Comparison of ENCODE assay signal across 23 mouse cellular contexts in the genomic region with DNA sequence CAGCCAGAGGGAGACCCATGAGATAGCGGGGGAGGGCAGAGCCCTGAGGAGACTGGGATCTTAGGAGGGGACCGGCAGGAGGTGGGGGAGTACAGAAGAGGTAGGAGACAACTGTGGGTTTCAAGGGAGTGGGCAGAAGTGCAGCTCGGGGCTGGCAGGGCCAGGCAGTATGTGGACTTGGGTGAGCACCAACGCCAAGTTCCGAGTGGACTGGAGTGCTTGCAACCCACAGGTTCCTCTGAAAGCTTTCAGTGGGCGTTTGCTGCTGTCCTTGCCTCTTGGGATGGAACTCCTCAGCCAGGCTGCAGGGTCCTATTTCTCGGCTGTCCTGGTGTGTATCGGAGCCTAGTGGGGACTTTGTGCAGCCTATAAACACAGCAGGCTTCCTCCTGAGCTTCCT. TPM values are rescaled to one million over a fixed set of nuclear protein-coding genes. Genes with fewer than 3 reads are reported as not detected.
A peak's percentile ranks its signal among the peaks of the same experiment; 100 is the strongest.
DNase-seq lines count a peak whose midpoint lies in the region; ATAC-seq and TF ChIP-seq lines count a peak whose summit lies in the region.
"Had no signal": no experiment of that assay in that cellular context is flagged by ENCODE, and none has a peak within 500 bp of the region (broad histone marks: within the 10 kb centered on the region; RNA-seq: fewer than 3 reads in every experiment).

No protein-coding gene starts in this region.

- no peaks in the 10 kb centered on the region for H3K4me1 ChIP-seq in embryonic facial prominence, embryonic 13.5 days
- H3K4me1 ChIP-seq in embryonic facial prominence, embryonic 10.5 days, result no peaks in the 10 kb centered on the region
- H3K4me1 ChIP-seq in hindbrain, embryonic 13.5 days (replicated peaks), result no peaks in the 10 kb centered on the region
- H3K4me1 ChIP-seq in hindbrain, embryonic 16.5 days (ENCODE audit: control insufficient read depth, insufficient read depth, low read depth, low read length), result no peaks in the 10 kb centered on the region
- peaks cover 10% of the 10 kb centered on the region; the same call in 1 of the 2 replicates for H3K4me1 ChIP-seq in lung, embryonic 15.5 days
- H3K4me1 ChIP-seq in lung, adult 2 months (ENCODE audit: control insufficient read depth, insufficient read depth, low read length), result 0 out of 2 replicates have a peak, but pooled peaks cover 4% of the 10 kb centered on the region
- peaks cover 23% of the 10 kb centered on the region for H3K4me1 ChIP-seq in cortical plate, adult 2 months (ENCODE audit: control insufficient read depth, insufficient read depth, low read length)
- H3K4me1 ChIP-seq: embryonic facial prominence, embryonic 12.5 days; forebrain, embryonic 12.5 days had no signal

- 0 out of 2 replicates have a peak overlapping the region, but pooled peaks have one; percentile 17 for H3K9ac ChIP-seq in embryonic facial prominence, embryonic 13.5 days
- H3K9ac ChIP-seq in hindbrain, embryonic 13.5 days, result 0 out of 2 replicates have a peak overlapping the region, but pooled peaks have one; percentile 15
- no peak overlapping the region for H3K9ac ChIP-seq in hindbrain, embryonic 16.5 days (ENCODE audit: low read depth, low read length)
- no peak overlapping the region for H3K9ac ChIP-seq in lung, embryonic 15.5 days
- H3K9ac ChIP-seq: embryonic facial prominence, embryonic 12.5 days; forebrain, embryonic 12.5 days had no signal

- no peak for ATAC-seq in embryonic facial prominence, embryonic 13.5 days (ENCODE audit: insufficient number of reproducible peaks, insufficient read depth, low FRiP score, low TSS enrichment, low read depth)
- ATAC-seq in hindbrain, embryonic 13.5 days (ENCODE audit: low FRiP score), result no peak
- ATAC-seq in hindbrain, embryonic 16.5 days, result no peak
- no peak for ATAC-seq in lung, embryonic 15.5 days (ENCODE audit: borderline replicate concordance, extremely low read depth, low FRiP score, low TSS enrichment)
- ATAC-seq: CD4-positive, CD25-positive, alpha-beta regulatory T cell, adult 4 months; forebrain, embryonic 16.5 days had no signal

- no peaks in the 10 kb centered on the region for H3K27me3 ChIP-seq in embryonic facial prominence, embryonic 13.5 days
- no peaks in the 10 kb centered on the region for H3K27me3 ChIP-seq in embryonic facial prominence, embryonic 10.5 days (replicated peaks; ENCODE audit: low read depth, poor library complexity, severe bottlenecking)
- H3K27me3 ChIP-seq in hindbrain, embryonic 13.5 days, result no peaks in the 10 kb centered on the region
- H3K27me3 ChIP-seq in hindbrain, embryonic 16.5 days (replicated peaks; ENCODE audit: control insufficient read depth, insufficient read depth, low read length), result no peaks in the 10 kb centered on the region
- no peaks in the 10 kb centered on the region for H3K27me3 ChIP-seq in lung, embryonic 15.5 days
- H3K27me3 ChIP-seq: embryonic facial prominence, embryonic 12.5 days; forebrain, embryonic 12.5 days had no signal

- no peak overlapping the region for H3K27ac ChIP-seq in embryonic facial prominence, embryonic 13.5 days
- H3K27ac ChIP-seq in embryonic facial prominence, embryonic 10.5 days (replicated peaks), result no peak overlapping the region
- H3K27ac ChIP-seq in hindbrain, embryonic 13.5 days, result no peak overlapping the region
- H3K27ac ChIP-seq in hindbrain, embryonic 16.5 days (ENCODE audit: low read depth, low read length), result no peak overlapping the region
- peak overlapping the region; percentile 68 for H3K27ac ChIP-seq in lung, embryonic 15.5 days
- H3K27ac ChIP-seq in cortical plate, adult 2 months (ENCODE audit: insufficient read depth, low read length), result peak overlapping the region; percentile 81
- H3K27ac ChIP-seq: embryonic facial prominence, embryonic 12.5 days; forebrain, embryonic 12.5 days; hindbrain, postnatal 0 days had no signal

- DNase-seq in embryonic facial prominence, embryonic 10.5 days (ENCODE audit: low spot score), result no peak
- DNase-seq in lung, adult 2 months, result no peak
- DNase-seq: adrenal gland, adult 8-10 months; adrenal gland, postnatal 36 days; B cell, adult 2 months; cerebellum, adult 2 months; cerebellum, postnatal 10 days; embryo, embryonic 11 days; gastrocnemius, postnatal 36 days; heart, adult 18-20 months; heart, postnatal 36 days had no signal

- H3K9me3 ChIP-seq in embryonic facial prominence, embryonic 13.5 days, result no peaks in the 10 kb centered on the region
- no peaks in the 10 kb centered on the region for H3K9me3 ChIP-seq in embryonic facial prominence, embryonic 10.5 days
- no peaks in the 10 kb centered on the region for H3K9me3 ChIP-seq in hindbrain, embryonic 13.5 days
- no peaks in the 10 kb centered on the region for H3K9me3 ChIP-seq in hindbrain, embryonic 16.5 days (ENCODE audit: control insufficient read depth, low read length)
- H3K9me3 ChIP-seq in lung, embryonic 15.5 days, result no peaks in the 10 kb centered on the region
- H3K9me3 ChIP-seq: embryonic facial prominence, embryonic 12.5 days; forebrain, embryonic 12.5 days; G1E had no signal

- no peak for TF ChIP-seq POLR2A in lung, adult 2 months (IDR thresholded peaks at IDR 0.05; ENCODE audit: borderline replicate concordance, extremely low read depth, low read depth, low read length)
- TF ChIP-seq POLR2A in cortical plate, adult 2 months (IDR thresholded peaks at IDR 0.05; ENCODE audit: extremely low read depth, insufficient read depth, low read length), result no peak

- H3K4me3 ChIP-seq in embryonic facial prominence, embryonic 13.5 days, result no peak overlapping the region
- H3K4me3 ChIP-seq in embryonic facial prominence, embryonic 10.5 days, result no peak overlapping the region
- no peak overlapping the region for H3K4me3 ChIP-seq in hindbrain, embryonic 13.5 days
- H3K4me3 ChIP-seq in hindbrain, embryonic 16.5 days (ENCODE audit: low read length), result no peak overlapping the region
- H3K4me3 ChIP-seq in lung, embryonic 15.5 days, result no peak overlapping the region
- no peak overlapping the region for H3K4me3 ChIP-seq in lung, adult 2 months (replicated peaks; ENCODE audit: extremely low read depth, low read depth, low read length)
- H3K4me3 ChIP-seq in cortical plate, adult 2 months (ENCODE audit: insufficient read depth, low read length), result no peak overlapping the region
- H3K4me3 ChIP-seq: embryonic facial prominence, embryonic 12.5 days; forebrain, embryonic 12.5 days had no signal

- TF ChIP-seq CTCF in lung, adult 2 months (IDR thresholded peaks at IDR 0.05; ENCODE audit: insufficient read depth, low read length), result no peak
- no peak for TF ChIP-seq CTCF in cortical plate, adult 2 months (IDR thresholded peaks at IDR 0.05; ENCODE audit: extremely low read depth, insufficient read depth, low read length)

- H3K4me2 ChIP-seq in embryonic facial prominence, embryonic 13.5 days, result no peak overlapping the region
- no peak overlapping the region for H3K4me2 ChIP-seq in hindbrain, embryonic 13.5 days
- H3K4me2 ChIP-seq in hindbrain, embryonic 16.5 days (ENCODE audit: low read length), result no peak overlapping the region
- H3K4me2 ChIP-seq in lung, embryonic 15.5 days, result no peak overlapping the region
- H3K4me2 ChIP-seq: embryonic facial prominence, embryonic 12.5 days; forebrain, embryonic 12.5 days; heart, embryonic 11.5 days had no signal

- 88% methylated on average over 8 of the region's 8 CpGs for WGBS in embryonic facial prominence, embryonic 13.5 days
- WGBS in embryonic facial prominence, embryonic 10.5 days, result 87% methylated on average over 8 of the region's 8 CpGs
- WGBS in hindbrain, embryonic 13.5 days, result 92% methylated on average over 8 of the region's 8 CpGs
- 95% methylated on average over 7 of the region's 8 CpGs for WGBS in hindbrain, embryonic 16.5 days
- WGBS in lung, embryonic 15.5 days, result 83% methylated on average over 8 of the region's 8 CpGs
- 72% methylated on average over 8 of the region's 8 CpGs for WGBS in lung, adult 2 months

- H3K36me3 ChIP-seq in embryonic facial prominence, embryonic 13.5 days, result peaks cover 55% of the 10 kb centered on the region
- peaks cover 86% of the 10 kb centered on the region for H3K36me3 ChIP-seq in embryonic facial prominence, embryonic 10.5 days (replicated peaks)
- peaks cover 29% of the 10 kb centered on the region for H3K36me3 ChIP-seq in hindbrain, embryonic 13.5 days
- no peaks in the 10 kb centered on the region; the same call in 1 of the 2 replicates for H3K36me3 ChIP-seq in hindbrain, embryonic 16.5 days (ENCODE audit: control insufficient read depth, insufficient read depth, low read length)
- H3K36me3 ChIP-seq in lung, embryonic 15.5 days, result peaks cover 24% of the 10 kb centered on the region

RNA-seq across cellular contexts. Expression of gene Poc1a, which starts 9.0 kb away (rescaled TPM):
- polyA plus RNA-seq in embryonic facial prominence, embryonic 13.5 days (2015; fragmentation: Nextera tagmentation; extraction: Ambion mirVana), result 22.9 and 26.0 TPM in 2 replicates
- polyA plus RNA-seq in embryonic facial prominence, embryonic 10.5 days (2016; fragmentation: Nextera tagmentation; extraction: Ambion mirVana), result 39.9 and 46.4 TPM in 2 replicates
- 8.9 and 9.2 TPM in 2 replicates for polyA plus RNA-seq in hindbrain, embryonic 13.5 days (2015; fragmentation: Nextera tagmentation; extraction: Ambion mirVana)
- 8.9 and 9.7 TPM in 2 replicates for polyA plus RNA-seq in hindbrain, embryonic 16.5 days (2015; fragmentation: Nextera tagmentation; extraction: Ambion mirVana)
- polyA plus RNA-seq in lung, embryonic 15.5 days (2015; fragmentation: Nextera tagmentation; extraction: Ambion mirVana), result 29.5 and 32.0 TPM in 2 replicates
- 5.7 and 7.9 TPM in 2 replicates for polyA plus RNA-seq in lung, adult 2 months (2012; rRNA removed)
- polyA plus RNA-seq in cortical plate, adult 2 months (2012; rRNA removed), result 32.6 and 34.8 TPM in 2 replicates

RNA-seq across cellular contexts. Expression of gene Alas1, which starts 41.4 kb away (rescaled TPM):
- 97.7 and 108 TPM in 2 replicates for polyA plus RNA-seq in embryonic facial prominence, embryonic 13.5 days (2015; fragmentation: Nextera tagmentation; extraction: Ambion mirVana)
- 72.1 and 80.7 TPM in 2 replicates for polyA plus RNA-seq in embryonic facial prominence, embryonic 10.5 days (2016; fragmentation: Nextera tagmentation; extraction: Ambion mirVana)
- 93.1 and 101 TPM in 2 replicates for polyA plus RNA-seq in hindbrain, embryonic 13.5 days (2015; fragmentation: Nextera tagmentation; extraction: Ambion mirVana)
- polyA plus RNA-seq in hindbrain, embryonic 16.5 days (2015; fragmentation: Nextera tagmentation; extraction: Ambion mirVana), result 105 and 112 TPM in 2 replicates
- 124 and 132 TPM in 2 replicates for polyA plus RNA-seq in lung, embryonic 15.5 days (2015; fragmentation: Nextera tagmentation; extraction: Ambion mirVana)
- polyA plus RNA-seq in lung, adult 2 months (2012; rRNA removed), result 443 and 458 TPM in 2 replicates
- polyA plus RNA-seq in cortical plate, adult 2 months (2012; rRNA removed), result 117 and 125 TPM in 2 replicates

Comparison
In these comparisons a context has a peak if more than half of its experiments do, and no peak if none do; other contexts are left out.
1. H3K9ac ChIP-seq: peak in embryonic facial prominence, embryonic 13.5 days (single experiment) and hindbrain, embryonic 13.5 days (single experiment); none in hindbrain, embryonic 16.5 days (single experiment) and lung, embryonic 15.5 days (single experiment).
2. H3K27ac ChIP-seq: peak in lung, embryonic 15.5 days (single experiment) and cortical plate, adult 2 months (single experiment); none in embryonic facial prominence, embryonic 13.5 days (single experiment), embryonic facial prominence, embryonic 10.5 days (single experiment), hindbrain, embryonic 13.5 days (single experiment) and hindbrain, embryonic 16.5 days (single experiment).